Mouse (Mus musculus): Measurements from ENCODE around the gene Olfr985. TPM values are rescaled to one million over a fixed set of nuclear protein-coding genes. Genes with fewer than 3 reads are reported as not detected.

The Olfr985 gene
- polyA plus RNA-seq (2014; fragmentation: Illumina TruSeq; extraction: RNeasy Lipid Tissue Mini Kit (QIAGEN cat#74804); ENCODE audit: low read depth, low replicate concordance): not detected

DNA sequence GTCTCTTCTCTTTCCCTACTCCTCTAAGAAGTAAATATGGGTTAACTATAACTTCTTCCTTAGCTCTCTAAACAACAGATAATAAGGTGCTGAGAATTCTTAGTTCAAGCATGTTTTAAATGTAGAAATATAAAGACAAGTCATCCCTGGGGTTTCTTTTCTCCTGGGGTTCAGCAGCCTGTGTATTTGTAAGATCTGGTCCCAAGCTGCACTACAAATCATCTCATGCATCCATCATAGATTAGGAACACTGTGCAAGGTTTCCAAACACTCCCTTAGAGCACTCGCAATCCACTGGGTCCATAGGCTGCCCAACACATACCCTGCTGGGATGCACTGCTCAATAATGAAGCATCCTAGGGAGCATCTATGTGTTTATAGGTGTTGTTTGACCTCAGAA is at the start of gene Olfr985:
TSS of gene Olfr985 (minus strand) at position 101 of the 400 bp plus-strand sequence.

DNA sequence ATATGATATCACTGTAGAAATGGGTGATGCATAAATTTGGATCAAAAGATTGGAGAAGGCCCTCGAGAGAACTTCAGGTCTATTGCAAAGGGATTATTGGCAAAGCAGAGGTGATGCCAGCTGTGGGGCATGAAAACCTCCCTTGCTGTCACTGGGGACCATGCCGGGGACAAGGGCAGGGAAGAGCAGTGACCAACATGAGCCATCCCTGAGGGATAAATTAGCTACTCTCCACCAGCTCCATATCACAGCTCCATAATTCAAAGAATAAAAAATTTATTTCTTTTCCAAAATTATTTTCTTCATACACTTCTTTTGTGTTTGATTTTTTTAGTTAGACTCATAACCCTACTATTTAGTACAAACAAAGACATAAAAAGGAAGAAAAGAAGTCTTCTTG is 15.9 kb downstream of the Olfr985 start, which contains the start of gene Olfr984:
TSS of gene Olfr984 (minus strand) at position 101 of the 400 bp plus-strand sequence.

DNA sequence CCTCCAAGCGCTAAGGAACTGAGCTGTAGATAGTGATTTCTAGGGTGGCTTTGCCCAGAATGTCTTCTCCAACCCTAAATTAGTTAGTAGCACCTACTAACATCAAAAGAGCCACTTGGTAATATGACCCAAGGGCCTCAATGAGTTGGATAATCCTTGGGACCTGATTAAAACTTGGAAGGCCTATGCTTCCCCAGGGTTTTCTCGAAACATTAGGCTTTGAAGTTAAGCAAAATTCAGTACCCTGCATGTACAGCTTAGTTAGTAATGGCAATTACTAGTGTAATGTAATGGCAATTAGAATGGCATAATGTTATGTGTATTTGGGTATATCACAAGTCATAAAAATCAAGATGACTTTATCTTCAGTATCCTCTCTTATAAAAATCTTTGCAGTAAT is 36.5 kb downstream of the Olfr985 start, which contains the start of gene Olfr983:
TSS of gene Olfr983 (minus strand) at position 101 of the 400 bp plus-strand sequence.

Other genes with a start within 250 kb of the Olfr985 start
- gene Olfr229, start 222.8 kb downstream of the Olfr985 start, polyA plus RNA-seq (2014; fragmentation: Illumina TruSeq; extraction: RNeasy Lipid Tissue Mini Kit (QIAGEN cat#74804); ENCODE audit: low read depth, low replicate concordance): not detected
- gene Olfr974, start 192.7 kb downstream of the Olfr985 start, polyA plus RNA-seq (2014; fragmentation: Illumina TruSeq; extraction: RNeasy Lipid Tissue Mini Kit (QIAGEN cat#74804); ENCODE audit: low read depth, low replicate concordance): not detected
- 0.29 TPM for gene Olfr975, start 178.1 kb downstream of the Olfr985 start, polyA plus RNA-seq (2014; fragmentation: Illumina TruSeq; extraction: RNeasy Lipid Tissue Mini Kit (QIAGEN cat#74804); ENCODE audit: low read depth, low replicate concordance)
- 0.43 TPM for gene Olfr976, start 169.1 kb downstream of the Olfr985 start, polyA plus RNA-seq (2014; fragmentation: Illumina TruSeq; extraction: RNeasy Lipid Tissue Mini Kit (QIAGEN cat#74804); ENCODE audit: low read depth, low replicate concordance)
- not detected for gene Olfr978, start 138.1 kb downstream of the Olfr985 start, polyA plus RNA-seq (2014; fragmentation: Illumina TruSeq; extraction: RNeasy Lipid Tissue Mini Kit (QIAGEN cat#74804); ENCODE audit: low read depth, low replicate concordance)
- 0.21 TPM for gene Olfr979, start 126.7 kb downstream of the Olfr985 start, polyA plus RNA-seq (2014; fragmentation: Illumina TruSeq; extraction: RNeasy Lipid Tissue Mini Kit (QIAGEN cat#74804); ENCODE audit: low read depth, low replicate concordance)
- gene Olfr980, start 120.6 kb downstream of the Olfr985 start, polyA plus RNA-seq (2014; fragmentation: Illumina TruSeq; extraction: RNeasy Lipid Tissue Mini Kit (QIAGEN cat#74804); ENCODE audit: low read depth, low replicate concordance): 0.39 TPM
- gene Olfr981, start 108.7 kb downstream of the Olfr985 start, polyA plus RNA-seq (2014; fragmentation: Illumina TruSeq; extraction: RNeasy Lipid Tissue Mini Kit (QIAGEN cat#74804); ENCODE audit: low read depth, low replicate concordance): 0.04 TPM
- 0.03 TPM for gene Olfr982, start 56.4 kb downstream of the Olfr985 start, polyA plus RNA-seq (2014; fragmentation: Illumina TruSeq; extraction: RNeasy Lipid Tissue Mini Kit (QIAGEN cat#74804); ENCODE audit: low read depth, low replicate concordance)
- gene Olfr983, start 36.6 kb downstream of the Olfr985 start, polyA plus RNA-seq (2014; fragmentation: Illumina TruSeq; extraction: RNeasy Lipid Tissue Mini Kit (QIAGEN cat#74804); ENCODE audit: low read depth, low replicate concordance): not detected
- gene Olfr984, start 16.0 kb downstream of the Olfr985 start, polyA plus RNA-seq (2014; fragmentation: Illumina TruSeq; extraction: RNeasy Lipid Tissue Mini Kit (QIAGEN cat#74804); ENCODE audit: low read depth, low replicate concordance): not detected
- 259 TPM for gene Tmem225, start 17.9 kb upstream of the Olfr985 start, polyA plus RNA-seq (2014; fragmentation: Illumina TruSeq; extraction: RNeasy Lipid Tissue Mini Kit (QIAGEN cat#74804); ENCODE audit: low read depth, low replicate concordance)
- gene Olfr986, start 50.7 kb upstream of the Olfr985 start, polyA plus RNA-seq (2014; fragmentation: Illumina TruSeq; extraction: RNeasy Lipid Tissue Mini Kit (QIAGEN cat#74804); ENCODE audit: low read depth, low replicate concordance): 0.06 TPM
- 12.1 TPM for gene Zfp202, start 62.1 kb upstream of the Olfr985 start, polyA plus RNA-seq (2014; fragmentation: Illumina TruSeq; extraction: RNeasy Lipid Tissue Mini Kit (QIAGEN cat#74804); ENCODE audit: low read depth, low replicate concordance)
- gene Scn3b, start 139.0 kb upstream of the Olfr985 start, polyA plus RNA-seq (2014; fragmentation: Illumina TruSeq; extraction: RNeasy Lipid Tissue Mini Kit (QIAGEN cat#74804); ENCODE audit: low read depth, low replicate concordance): 0.39 TPM